Mouse (Mus musculus): Measurements from ENCODE around the gene Pdzd2. TPM values are rescaled to one million over a fixed set of nuclear protein-coding genes. Genes with fewer than 3 reads are reported as not detected.
"Not testable (repeated sequence)": the region's sequence is repeated elsewhere in the genome, so short reads cannot be mapped to it uniquely, and the experiment has no call there.

Pdzd2 gene
- polyA plus RNA-seq, 1 experiment from 2014 or later: 13.7 TPM

DNA sequence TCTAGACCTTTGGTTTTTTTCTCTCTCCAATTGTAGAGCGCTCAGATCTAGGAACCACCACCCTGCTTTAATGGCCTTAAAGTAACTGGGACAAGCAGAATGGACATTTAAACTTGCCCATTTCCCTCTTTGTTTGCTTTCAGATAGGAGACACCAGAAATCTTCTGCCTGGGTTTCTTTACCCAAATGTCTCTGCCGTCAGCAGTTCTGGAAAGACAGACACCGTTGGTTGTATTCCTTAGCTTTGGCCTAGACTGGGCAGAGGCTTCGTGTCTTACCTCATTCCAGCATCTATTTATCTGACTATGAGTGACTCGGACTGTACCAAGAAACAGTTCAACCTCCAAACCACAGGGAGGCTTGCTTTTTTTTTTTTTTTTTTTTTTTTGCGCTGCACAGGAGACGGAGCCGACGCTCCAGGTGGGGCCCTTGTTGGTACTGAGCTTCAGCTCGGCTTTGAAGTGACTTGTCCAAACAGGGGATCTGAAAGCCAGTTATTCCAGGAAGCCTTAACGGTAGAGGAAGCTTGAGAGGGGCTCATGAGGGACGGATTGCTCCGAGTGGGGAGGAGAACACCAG is 363.1 kb downstream of the Pdzd2 start:
- H3K4me3 ChIP-seq: no peak overlapping the region
- 45% methylated on average over 13 of the region's 13 CpGs for WGBS
- no peak overlapping the region for H3K4me2 ChIP-seq (replicated peaks)
- H3K4me1 ChIP-seq: peaks cover 4% of the 10 kb centered on the region; the same call in 1 of the 2 replicates
- H3K27me3 ChIP-seq: 0 out of 2 replicates have a peak, but pooled peaks cover 4% of the 10 kb centered on the region
- no peak for ATAC-seq (ENCODE audit: insufficient number of reproducible peaks, insufficient read depth, low FRiP score, low TSS enrichment)
- no peak overlapping the region for H3K27ac ChIP-seq
- 0 out of 2 replicates have a peak, but pooled peaks cover 3% of the 10 kb centered on the region for H3K9me3 ChIP-seq
- peaks cover 8% of the 10 kb centered on the region; the same call in 1 of the 2 replicates for H3K36me3 ChIP-seq
- H3K9ac ChIP-seq: no peak overlapping the region

DNA sequence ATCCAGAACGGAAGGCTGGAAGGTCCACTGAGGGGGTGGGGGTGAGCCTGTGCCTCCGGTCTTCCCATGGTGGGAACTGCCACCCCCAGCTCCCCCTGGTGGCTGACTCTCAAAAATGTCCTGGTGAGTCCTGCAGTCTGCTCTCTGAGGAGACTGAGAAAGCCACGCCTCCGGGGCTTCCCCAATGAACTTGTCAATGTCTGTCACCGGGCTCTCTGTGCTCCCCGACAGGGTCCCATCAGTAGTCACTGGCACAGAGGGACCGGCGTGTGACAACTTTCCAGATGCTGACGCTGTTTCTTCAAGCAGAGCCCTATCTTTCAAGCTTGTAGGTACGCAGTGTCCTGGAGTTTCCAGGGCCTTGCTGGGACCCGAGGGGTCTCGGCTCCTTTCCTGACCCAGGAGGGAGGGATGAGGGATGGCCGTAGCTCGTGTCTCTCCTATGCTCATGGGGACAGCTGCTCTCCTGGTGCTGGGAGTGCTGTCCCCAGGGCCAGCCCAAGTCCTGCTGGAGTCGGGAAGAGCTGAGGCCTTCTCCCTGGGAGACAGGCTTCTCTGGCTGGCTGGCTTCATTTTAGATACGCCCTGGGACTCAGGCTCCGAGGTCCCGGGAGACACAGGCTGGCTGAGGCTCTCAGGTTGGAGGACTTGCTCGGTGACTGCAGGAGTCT is 363.9 kb downstream of the Pdzd2 start:
- WGBS: 4% methylated on average over 19 of the region's 19 CpGs
- H3K9me3 ChIP-seq: 0 out of 2 replicates have a peak, but pooled peaks cover 3% of the 10 kb centered on the region
- H3K27me3 ChIP-seq: 0 out of 2 replicates have a peak, but pooled peaks cover 4% of the 10 kb centered on the region
- peak overlapping the region; percentile 12; the same call in 1 of the 2 replicates for H3K9ac ChIP-seq
- H3K27ac ChIP-seq: no peak overlapping the region
- H3K4me3 ChIP-seq: peak overlapping the region; percentile 22
- H3K4me1 ChIP-seq: peaks cover 4% of the 10 kb centered on the region; the same call in 1 of the 2 replicates
- H3K4me2 ChIP-seq (replicated peaks): peak overlapping the region; percentile 48
- peak; percentile 74 for ATAC-seq (ENCODE audit: insufficient number of reproducible peaks, insufficient read depth, low FRiP score, low TSS enrichment)
- peaks cover 7% of the 10 kb centered on the region; the same call in 1 of the 2 replicates for H3K36me3 ChIP-seq

DNA sequence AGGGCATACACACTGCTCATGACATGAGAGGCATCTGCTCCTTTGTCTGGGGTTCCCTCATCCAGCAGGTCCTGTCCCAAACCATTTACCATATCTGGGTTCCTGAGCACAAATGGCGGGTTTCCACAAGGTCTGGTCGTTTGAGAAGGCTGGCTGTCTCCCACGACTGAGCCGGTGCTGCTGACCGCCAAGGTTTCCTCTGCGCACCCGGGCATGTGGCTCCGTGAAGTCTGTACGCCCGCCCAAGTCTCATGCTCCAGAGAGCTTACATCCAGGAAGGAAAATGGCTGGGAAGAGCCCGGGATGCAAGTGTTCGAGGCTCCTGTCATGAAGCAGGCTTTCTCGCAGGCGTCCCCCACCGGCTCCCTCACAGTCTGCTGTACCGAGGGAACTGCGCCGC is 364.8 kb downstream of the Pdzd2 start:
- no peak for ATAC-seq (ENCODE audit: insufficient number of reproducible peaks, insufficient read depth, low FRiP score, low TSS enrichment)
- Histone ChIP-seq H3K27ac (no peak overlapping the region), H3K9ac (no peak overlapping the region), H3K4me2 (replicated peaks) (peak overlapping the region; percentile 48), H3K4me3 (peak overlapping the region; percentile 22), H3K4me1 (peaks cover 4% of the 10 kb centered on the region; the same call in 1 of the 2 replicates), H3K36me3 (0 out of 2 replicates have a peak, but pooled peaks cover 4% of the 10 kb centered on the region), H3K9me3 (no peaks in the 10 kb centered on the region), H3K27me3 (0 out of 2 replicates have a peak, but pooled peaks cover 4% of the 10 kb centered on the region)
- 59% methylated on average over 18 of the region's 18 CpGs for WGBS

GRCm38 (mm10) chr15:12373918-12374317 is 365.8 kb downstream of the Pdzd2 start:
- Histone ChIP-seq H3K27me3 (0 out of 2 replicates have a peak, but pooled peaks cover 4% of the 10 kb centered on the region), H3K9ac (no peak overlapping the region), H3K4me1 (peaks cover 4% of the 10 kb centered on the region; the same call in 1 of the 2 replicates), H3K36me3 (0 out of 2 replicates have a peak, but pooled peaks cover 4% of the 10 kb centered on the region), H3K9me3 (no peaks in the 10 kb centered on the region), H3K27ac (no peak overlapping the region), H3K4me2 (replicated peaks) (no peak overlapping the region), H3K4me3 (no peak overlapping the region)
- ATAC-seq (ENCODE audit: insufficient number of reproducible peaks, insufficient read depth, low FRiP score, low TSS enrichment): no peak
- 49% methylated on average over 6 of the region's 6 CpGs for WGBS

DNA sequence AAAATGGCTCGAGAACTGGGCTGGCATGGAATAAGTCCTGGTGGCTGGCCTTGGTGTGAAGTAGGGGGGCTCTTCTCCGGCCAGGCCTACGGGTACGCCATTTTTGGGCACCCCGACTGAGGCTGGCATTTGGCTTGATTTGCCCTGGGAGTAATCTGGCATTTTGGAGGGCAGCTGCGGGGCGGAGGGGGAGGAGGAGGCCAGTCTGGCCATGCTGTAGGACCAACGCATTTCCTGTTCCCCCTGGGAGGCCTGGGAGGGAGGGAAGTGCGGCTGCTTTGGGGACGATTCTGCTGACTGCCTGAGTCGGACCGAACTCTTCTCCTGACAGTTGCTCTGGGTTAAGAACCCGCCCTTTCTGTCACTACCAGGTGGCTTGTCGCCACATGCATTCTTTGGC is 366.2 kb downstream of the Pdzd2 start:
- Histone ChIP-seq H3K4me2 (replicated peaks) (no peak overlapping the region), H3K9me3 (no peaks in the 10 kb centered on the region), H3K36me3 (0 out of 2 replicates have a peak, but pooled peaks cover 4% of the 10 kb centered on the region), H3K4me3 (no peak overlapping the region), H3K9ac (no peak overlapping the region), H3K27ac (no peak overlapping the region), H3K27me3 (0 out of 2 replicates have a peak, but pooled peaks cover 4% of the 10 kb centered on the region), H3K4me1 (peaks cover 4% of the 10 kb centered on the region; the same call in 1 of the 2 replicates)
- 66% methylated on average over 14 of the region's 14 CpGs for WGBS
- ATAC-seq (ENCODE audit: insufficient number of reproducible peaks, insufficient read depth, low FRiP score, low TSS enrichment): no peak

DNA sequence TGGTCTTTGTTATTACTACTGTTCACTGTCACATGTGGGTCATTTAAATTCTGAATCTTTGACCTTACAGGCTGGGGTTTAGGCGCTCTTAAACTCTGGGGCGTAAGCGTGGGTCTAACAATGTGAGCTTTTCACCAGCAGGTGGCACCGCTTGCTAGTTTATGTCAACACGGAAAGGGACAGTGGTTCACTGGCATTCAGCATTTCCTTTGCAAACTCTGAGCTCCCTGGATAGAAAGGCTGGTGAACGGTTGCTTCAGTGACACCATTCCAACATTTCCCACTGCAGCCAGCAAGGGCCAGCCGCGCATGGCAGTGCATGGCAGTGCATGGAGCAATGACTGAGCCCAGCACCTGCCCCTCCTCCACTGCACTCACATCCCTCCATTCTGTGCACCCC is 368.5 kb downstream of the Pdzd2 start:
- Histone ChIP-seq H3K4me2 (replicated peaks) (no peak overlapping the region), H3K27ac (no peak overlapping the region), H3K4me3 (no peak overlapping the region), H3K4me1 (peaks cover 3% of the 10 kb centered on the region; the same call in 1 of the 2 replicates), H3K9me3 (no peaks in the 10 kb centered on the region), H3K36me3 (0 out of 2 replicates have a peak, but pooled peaks cover 4% of the 10 kb centered on the region), H3K27me3 (0 out of 2 replicates have a peak, but pooled peaks cover 4% of the 10 kb centered on the region), H3K9ac (no peak overlapping the region)
- 7% methylated on average over 8 of the region's 8 CpGs for WGBS
- ATAC-seq (ENCODE audit: insufficient number of reproducible peaks, insufficient read depth, low FRiP score, low TSS enrichment): no peak

GRCm38 (mm10) chr15:12370096-12370495 is 369.6 kb downstream of the Pdzd2 start:
- Histone ChIP-seq H3K27ac (no peak overlapping the region), H3K27me3 (0 out of 2 replicates have a peak, but pooled peaks cover 4% of the 10 kb centered on the region), H3K9ac (no peak overlapping the region), H3K4me1 (no peaks in the 10 kb centered on the region), H3K36me3 (0 out of 2 replicates have a peak, but pooled peaks cover 4% of the 10 kb centered on the region), H3K9me3 (no peaks in the 10 kb centered on the region), H3K4me3 (no peak overlapping the region), H3K4me2 (replicated peaks) (no peak overlapping the region)
- 96% methylated on average over 3 of the region's 3 CpGs for WGBS
- ATAC-seq (ENCODE audit: insufficient number of reproducible peaks, insufficient read depth, low FRiP score, low TSS enrichment): no peak

DNA sequence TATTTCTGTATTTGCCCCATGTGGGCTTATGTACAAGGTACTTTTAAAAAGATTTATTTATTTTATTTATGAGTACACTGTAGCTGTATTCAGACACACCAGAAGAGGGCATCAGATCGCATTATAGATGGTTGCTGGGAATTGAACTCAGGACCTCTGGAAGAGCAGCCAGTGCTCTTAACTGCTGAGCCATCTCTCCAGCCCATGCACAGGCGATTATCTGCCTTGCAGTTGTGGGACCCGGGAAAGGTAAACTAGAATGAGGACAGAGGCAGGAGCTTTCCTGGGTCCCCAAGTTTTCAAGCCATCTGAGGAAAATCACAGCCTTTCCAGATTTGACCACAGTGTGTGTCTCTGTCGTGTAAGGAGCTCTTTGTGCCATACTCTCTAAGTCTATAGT is 370.9 kb downstream of the Pdzd2 start:
- no peak for ATAC-seq (ENCODE audit: insufficient number of reproducible peaks, insufficient read depth, low FRiP score, low TSS enrichment)

DNA sequence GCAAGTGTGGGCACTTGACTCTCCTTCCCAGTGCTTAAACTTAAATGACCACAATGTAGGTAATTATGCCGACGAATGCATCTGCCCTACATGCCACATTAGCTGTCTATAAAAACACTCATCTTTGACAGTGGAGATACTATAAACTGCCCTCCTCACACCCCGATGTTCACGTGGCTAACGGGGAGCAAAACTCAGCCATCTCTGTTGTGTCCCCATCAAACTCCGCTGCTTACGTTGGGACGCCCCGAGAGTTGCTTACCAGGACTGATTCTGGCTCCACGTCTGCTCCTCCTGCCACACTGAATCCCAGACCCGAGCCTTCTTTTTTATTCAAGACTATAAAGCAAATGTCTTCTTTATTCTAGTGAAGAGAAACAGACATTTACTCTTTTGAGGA is 371.4 kb downstream of the Pdzd2 start:
- no peaks in the 10 kb centered on the region for H3K4me1 ChIP-seq
- ATAC-seq (ENCODE audit: insufficient number of reproducible peaks, insufficient read depth, low FRiP score, low TSS enrichment): no peak
- 87% methylated on average over 11 of the region's 11 CpGs for WGBS
- no peak overlapping the region for H3K27ac ChIP-seq
- H3K27me3 ChIP-seq: no peaks in the 10 kb centered on the region
- H3K36me3 ChIP-seq: 0 out of 2 replicates have a peak, but pooled peaks cover 4% of the 10 kb centered on the region
- no peak overlapping the region for H3K4me2 ChIP-seq (replicated peaks)
- H3K4me3 ChIP-seq: no peak overlapping the region
- H3K9ac ChIP-seq: no peak overlapping the region
- H3K9me3 ChIP-seq: no peaks in the 10 kb centered on the region

More for the DNA sequence above, 370.9 kb downstream of the Pdzd2 start:
- Histone ChIP-seq H3K9me3 (no peaks in the 10 kb centered on the region), H3K27me3 (no peaks in the 10 kb centered on the region), H3K27ac (no peak overlapping the region), H3K4me3 (no peak overlapping the region), H3K4me1 (no peaks in the 10 kb centered on the region), H3K9ac (no peak overlapping the region), H3K36me3 (0 out of 2 replicates have a peak, but pooled peaks cover 4% of the 10 kb centered on the region), H3K4me2 (replicated peaks) (no peak overlapping the region)
- WGBS: 86% methylated on average over 4 of the region's 4 CpGs

GRCm38 (mm10) chr15:12367306-12368080 is 372.2 kb downstream of the Pdzd2 start:
- Histone ChIP-seq H3K36me3 (0 out of 2 replicates have a peak, but pooled peaks cover 4% of the 10 kb centered on the region), H3K9ac (no peak overlapping the region), H3K27me3 (no peaks in the 10 kb centered on the region), H3K4me1 (no peaks in the 10 kb centered on the region), H3K4me2 (replicated peaks) (no peak overlapping the region), H3K27ac (no peak overlapping the region), H3K9me3 (no peaks in the 10 kb centered on the region), H3K4me3 (no peak overlapping the region)
- no peak for ATAC-seq (ENCODE audit: insufficient number of reproducible peaks, insufficient read depth, low FRiP score, low TSS enrichment)
- 57% methylated on average over 13 of the region's 13 CpGs for WGBS

- not testable (repeated sequence) for H3K27me3 ChIP-seq; H3K9me3 ChIP-seq; H3K27ac ChIP-seq; H3K9ac ChIP-seq; ATAC-seq (ENCODE audit: insufficient number of reproducible peaks, insufficient read depth, low FRiP score, low TSS enrichment); H3K36me3 ChIP-seq; H3K4me3 ChIP-seq; H3K4me2 ChIP-seq (replicated peaks); H3K4me1 ChIP-seq
- WGBS: 93% methylated on average over 11 of the region's 11 CpGs
Observed at GRCm38 (mm10) chr15:12366580-12367305, 373.0 kb downstream of the Pdzd2 start.

Data from embryonic facial prominence, embryonic 12.5 days (tissue).